In the genomic region with DNA sequence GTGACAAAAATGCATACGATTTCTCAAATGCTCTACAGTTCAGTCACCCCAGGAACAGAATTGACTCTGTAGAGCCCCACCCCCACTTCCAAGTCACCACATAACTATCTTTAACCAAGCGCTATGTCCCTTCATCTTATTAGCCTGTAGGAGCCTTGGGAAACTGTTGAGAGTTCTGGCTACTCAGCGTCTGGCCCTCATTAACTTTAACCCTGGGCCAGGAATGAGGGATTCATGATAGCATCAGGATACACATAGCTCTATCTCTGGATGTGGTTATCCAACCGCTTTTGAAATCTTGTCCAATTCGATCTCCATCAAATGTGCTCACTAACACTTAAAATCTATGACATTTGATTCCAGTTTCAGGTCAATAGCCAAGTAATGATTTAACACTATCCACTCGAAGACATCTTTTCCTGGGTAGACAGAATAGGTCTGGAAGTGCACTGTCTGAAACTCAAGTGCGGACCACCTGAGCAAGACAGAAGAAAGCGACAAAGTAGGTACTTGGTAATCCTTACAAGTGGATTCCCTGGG, we compare ENCODE assay signal across 9 mouse cellular contexts. TPM values are rescaled to one million over a fixed set of nuclear protein-coding genes. Genes with fewer than 3 reads are reported as not detected.
DNase-seq lines count a peak whose midpoint lies in the region; ATAC-seq lines count a peak whose summit lies in the region.
"Had no signal": no experiment of that assay in that cellular context is flagged by ENCODE, and none has a peak within 500 bp of the region (broad histone marks: within the 10 kb centered on the region; RNA-seq: fewer than 3 reads in every experiment).

No protein-coding gene starts in this region.

- peaks cover 24% of the 10 kb centered on the region; the same call in 1 of the 2 replicates for H3K4me1 ChIP-seq in kidney, embryonic 14.5 days (ENCODE audit: control insufficient read depth, insufficient read depth, low read length)
- peaks cover 26% of the 10 kb centered on the region for H3K4me1 ChIP-seq in hindbrain, embryonic 12.5 days
- peaks cover 17% of the 10 kb centered on the region for H3K4me1 ChIP-seq in midbrain, embryonic 14.5 days (ENCODE audit: control insufficient read depth, insufficient read depth, low read length)

- no peak overlapping the region for H3K9ac ChIP-seq in kidney, embryonic 14.5 days (ENCODE audit: low read depth, low read length)
- no peak overlapping the region for H3K9ac ChIP-seq in hindbrain, embryonic 12.5 days
- H3K9ac ChIP-seq in midbrain, embryonic 14.5 days (replicated peaks; ENCODE audit: low read length): no peak overlapping the region

- no peak overlapping the region for H3K27ac ChIP-seq in kidney, embryonic 14.5 days (ENCODE audit: low read depth, low read length)
- H3K27ac ChIP-seq in hindbrain, embryonic 12.5 days: no peak overlapping the region
- H3K27ac ChIP-seq in midbrain, embryonic 14.5 days (replicated peaks; ENCODE audit: low read depth, low read length): no peak overlapping the region

- DNase-seq in kidney, postnatal 4 days: no peak
- peak; percentile 45 for DNase-seq in embryo, embryonic 10.5 days (ENCODE audit: low spot score)
- peak; percentile 19 for DNase-seq in midbrain, embryonic 14.5 days
- no peak for DNase-seq in T-cell, adult 2 months (ENCODE audit: low spot score)
- no peak for DNase-seq in adipocyte (ENCODE audit: low spot score)
- DNase-seq in urinary bladder, adult 18-20 months (ENCODE audit: low spot score in 2 of 2): no peak
- DNase-seq: gastrocnemius, postnatal 25 days had no signal

- H3K27me3 ChIP-seq in kidney, embryonic 14.5 days (ENCODE audit: control insufficient read depth, insufficient read depth, low read length): peaks cover 4% of the 10 kb centered on the region; the same call in 1 of the 2 replicates
- peaks cover 26% of the 10 kb centered on the region for H3K27me3 ChIP-seq in hindbrain, embryonic 12.5 days
- H3K27me3 ChIP-seq in midbrain, embryonic 14.5 days (ENCODE audit: control insufficient read depth, insufficient read depth, low read length): 0 out of 2 replicates have a peak, but pooled peaks cover 8% of the 10 kb centered on the region

- no peak for ATAC-seq in kidney, embryonic 14.5 days (ENCODE audit: low FRiP score, low TSS enrichment)
- ATAC-seq in hindbrain, embryonic 12.5 days (ENCODE audit: low FRiP score): no peak
- no peak for ATAC-seq in midbrain, embryonic 14.5 days (ENCODE audit: low FRiP score, low TSS enrichment)

- no peaks in the 10 kb centered on the region for H3K9me3 ChIP-seq in kidney, embryonic 14.5 days (ENCODE audit: control insufficient read depth, low read length)
- H3K9me3 ChIP-seq in hindbrain, embryonic 12.5 days (replicated peaks): no peaks in the 10 kb centered on the region
- H3K9me3 ChIP-seq in midbrain, embryonic 14.5 days (ENCODE audit: control insufficient read depth, low read length): no peaks in the 10 kb centered on the region

- H3K4me3 ChIP-seq in kidney, embryonic 14.5 days (ENCODE audit: low read length): peak overlapping the region; percentile 71
- H3K4me3 ChIP-seq in hindbrain, embryonic 12.5 days: peak overlapping the region; percentile 76
- peak overlapping the region; percentile 62 for H3K4me3 ChIP-seq in midbrain, embryonic 14.5 days (replicated peaks; ENCODE audit: low read depth, low read length)

- no peaks in the 10 kb centered on the region for H3K36me3 ChIP-seq in kidney, embryonic 14.5 days (ENCODE audit: control insufficient read depth, insufficient read depth, low read length)
- H3K36me3 ChIP-seq in hindbrain, embryonic 12.5 days: no peaks in the 10 kb centered on the region
- H3K36me3 ChIP-seq in midbrain, embryonic 14.5 days (ENCODE audit: control insufficient read depth, insufficient read depth, low read length): no peaks in the 10 kb centered on the region

- H3K4me2 ChIP-seq in kidney, embryonic 14.5 days (replicated peaks; ENCODE audit: low read depth, low read length): peak overlapping the region; percentile 97
- H3K4me2 ChIP-seq in hindbrain, embryonic 12.5 days (replicated peaks): peak overlapping the region; percentile 90
- peak overlapping the region; percentile 79 for H3K4me2 ChIP-seq in midbrain, embryonic 14.5 days (ENCODE audit: low read length)

- 51% methylated on average over 8 of the region's 8 CpGs for WGBS in kidney, embryonic 14.5 days
- 53% methylated on average over 8 of the region's 8 CpGs for WGBS in hindbrain, embryonic 12.5 days
- WGBS in midbrain, embryonic 14.5 days: 43% methylated on average over 8 of the region's 8 CpGs

RNA-seq across cellular contexts. Expression of gene Slco3a1, which starts 1.4 kb away (rescaled TPM):
- polyA plus RNA-seq in kidney, embryonic 14.5 days (2014; fragmentation: Nextera tagmentation; extraction: Ambion mirVana): 17.9 and 19.6 TPM in 2 replicates
- 16.4 and 18.2 TPM in 2 replicates for polyA plus RNA-seq in hindbrain, embryonic 12.5 days (2016; fragmentation: Nextera tagmentation; extraction: Ambion mirVana)
- polyA plus RNA-seq in midbrain, embryonic 14.5 days (2014; fragmentation: Nextera tagmentation; extraction: Ambion mirVana): 18.9 and 25.4 TPM in 2 replicates

Comparison
In these comparisons a context has a peak if more than half of its experiments do, and no peak if none do; other contexts are left out.
1. DNase-seq: peak in embryo, embryonic 10.5 days (single experiment) and midbrain, embryonic 14.5 days (single experiment); none in kidney, postnatal 4 days (0 of 2), T-cell, adult 2 months (single experiment), adipocyte (single experiment) and urinary bladder, adult 18-20 months (0 of 2).
2. Peak in every context shown above with its lines, with median percentiles within 50 percentile points of each other: H3K4me2 ChIP-seq and H3K4me3 ChIP-seq.